Mouse (Mus musculus) urinary bladder, postnatal 4 days (tissue): ENCODE results near the gene Mfsd7a.

Source experiments
- DNase-seq, 2 experiments: peaks; one replicate each; pipeline ENCODE4 v3.0.0; 2021 to 2022; ENCODE audit warnings: low spot score in 2 of 2

The Mfsd7a gene

GRCm38 (mm10) chr5:108433804-108434587, 14.7 kb downstream of the Mfsd7a start, which contains the start of gene Atp5k:
TSS of gene Atp5k (minus strand) at chr5:108434448.
- DNase-seq, result peak; percentile 85 to 94

- DNase-seq, result no peak
These were observed 17.5 kb downstream of the Mfsd7a start for GRCm38 (mm10) chr5:108431196-108431595.

GRCm38 (mm10) chr5:108427186-108427585, 21.5 kb downstream of the Mfsd7a start:
- DNase-seq, result no peak

- DNase-seq, result no peak
These were observed 25.3 kb downstream of the Mfsd7a start for GRCm38 (mm10) chr5:108423427-108423826.

GRCm38 (mm10) chr5:108422741-108423140, 25.9 kb downstream of the Mfsd7a start:
- no peak for DNase-seq

- DNase-seq, result no peak
These were observed 34.0 kb downstream of the Mfsd7a start for GRCm38 (mm10) chr5:108414711-108415110.

GRCm38 (mm10) chr5:108406977-108407376, 41.7 kb downstream of the Mfsd7a start:
- no peak for DNase-seq

- DNase-seq, result no peak
These were observed 43.2 kb downstream of the Mfsd7a start for GRCm38 (mm10) chr5:108405460-108405859.

- no peak for DNase-seq
These were observed 45.2 kb downstream of the Mfsd7a start for GRCm38 (mm10) chr5:108403453-108403852.
